ENCODE assay signal across 28 mouse cellular contexts in genomic region chr3:35029924-35030323, GRCm38 (mm10).
DNase-seq lines count a peak whose midpoint lies in the region; TF ChIP-seq lines count a peak whose summit lies in the region.
"Had no signal": no experiment of that assay in that cellular context is flagged by ENCODE, and none has a peak within 500 bp of the region (broad histone marks: within the 10 kb centered on the region; RNA-seq: fewer than 3 reads in every experiment).

No protein-coding gene starts in this region.

- no peaks in the 10 kb centered on the region for H3K27me3 ChIP-seq in cerebellum, adult 2 months (ENCODE audit: control insufficient read depth, insufficient read depth, low read length)
- H3K27me3 ChIP-seq: embryonic facial prominence, embryonic 15.5 days; hindbrain, embryonic 13.5 days; liver, embryonic 12.5 days; megakaryocyte, embryonic 14.5 days; neural tube, embryonic 12.5 days had no signal

- TF ChIP-seq POLR2A in cerebellum, adult 2 months (IDR thresholded peaks at IDR 0.05; ENCODE audit: borderline replicate concordance, insufficient read depth, low read length), result no peak

- H3K4me3 ChIP-seq in cerebellum, adult 2 months (replicated peaks; ENCODE audit: insufficient read depth, low read depth, low read length), result no peak overlapping the region
- H3K4me3 ChIP-seq: embryonic facial prominence, embryonic 10.5 days; embryonic facial prominence, embryonic 15.5 days; heart, embryonic 10.5 days; heart, embryonic 15.5 days; hindbrain, embryonic 13.5 days; liver, embryonic 12.5 days; megakaryocyte, embryonic 14.5 days; midbrain, embryonic 12.5 days; myocyte; neural tube, embryonic 12.5 days had no signal

- intact Hi-C loops in left cerebral cortex, postnatal 14 days (cut with DNase I), result no loop called here

- DNase-seq in layer of hippocampus, adult 8-10 months (ENCODE audit: low spot score in 2 of 2), result peak; percentile 3 to 4
- DNase-seq in layer of hippocampus, postnatal 10 days (ENCODE audit: low spot score in 2 of 2), result no peak
- peak; percentile 34 to 45 for DNase-seq in right cerebral cortex, adult 2 months (ENCODE audit: low spot score in 2 of 2)
- DNase-seq in right cerebral cortex, postnatal 4 days, result no peak
- peak; percentile 15 to 27 for DNase-seq in left cerebral cortex, postnatal 14 days (ENCODE audit: low spot score in 2 of 2)
- peak; percentile 17 for DNase-seq in telencephalon, adult 2 months (ENCODE audit: low read depth, low spot score)
- DNase-seq in cerebellum, adult 2 months, result no peak
- DNase-seq in heart, postnatal 4 days, result no peak
- DNase-seq: adrenal gland, postnatal 14 days; cerebellum, adult 18-20 months; cerebellum, postnatal 14 days; gastrocnemius, postnatal 14 days; heart, adult 11 months; kidney, adult 9 months; kidney, postnatal 14 days; liver, postnatal 0 days; lung, postnatal 36 days; thymus, postnatal 4 days had no signal

- no peak overlapping the region for H3K27ac ChIP-seq in cerebellum, adult 2 months (ENCODE audit: insufficient read depth, low read length)
- H3K27ac ChIP-seq: embryonic facial prominence, embryonic 10.5 days; embryonic facial prominence, embryonic 15.5 days; heart, embryonic 10.5 days; heart, embryonic 15.5 days; hindbrain, embryonic 13.5 days; liver, embryonic 12.5 days; midbrain, embryonic 12.5 days; neural tube, embryonic 12.5 days had no signal

- WGBS in cerebellum, adult 2 months, result 87% methylated on average over 8 of the region's 8 CpGs

- H3K4me1 ChIP-seq in cerebellum, adult 2 months (ENCODE audit: control insufficient read depth, insufficient read depth, low read length), result no peaks in the 10 kb centered on the region
- H3K4me1 ChIP-seq: embryonic facial prominence, embryonic 15.5 days; heart, embryonic 15.5 days; liver, embryonic 12.5 days; megakaryocyte, embryonic 14.5 days had no signal

- TF ChIP-seq CTCF in cerebellum, adult 2 months (IDR thresholded peaks at IDR 0.05; ENCODE audit: borderline replicate concordance, insufficient read depth, low read depth, low read length), result no peak

Comparison
In these comparisons a context has a peak if more than half of its experiments do, and no peak if none do; other contexts are left out.
1. DNase-seq: peak in layer of hippocampus, adult 8-10 months (2 of 2), right cerebral cortex, adult 2 months (2 of 2), left cerebral cortex, postnatal 14 days (2 of 2) and telencephalon, adult 2 months (single experiment); none in layer of hippocampus, postnatal 10 days (0 of 2), right cerebral cortex, postnatal 4 days (single experiment), cerebellum, adult 2 months (0 of 2) and heart, postnatal 4 days (single experiment).